Mouse (Mus musculus): ENCODE results near the gene Efcab6. TPM values are rescaled to one million over a fixed set of nuclear protein-coding genes. Genes with fewer than 3 reads are reported as not detected.

Gene Efcab6
- total and polyA plus RNA-seq, 3 experiments: not detected

DNA sequence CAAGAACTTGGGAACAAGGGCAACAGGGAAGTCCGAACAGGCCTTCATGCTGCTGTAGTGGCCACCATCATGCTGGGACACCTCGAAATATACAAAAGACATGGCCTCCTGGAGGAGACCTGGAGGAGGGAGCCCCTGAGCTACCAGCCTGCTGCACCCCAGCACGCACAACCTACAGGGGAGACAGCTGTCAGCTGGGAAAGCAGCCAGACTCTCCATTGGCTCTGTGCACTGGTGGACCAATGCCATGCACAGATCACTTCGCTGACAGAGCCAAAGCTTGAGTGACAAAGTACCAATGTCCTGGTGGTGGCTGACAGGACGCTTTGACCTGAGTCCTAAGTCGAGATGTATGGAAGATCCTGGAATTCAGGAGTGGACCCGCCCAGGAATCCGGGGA, 30.9 kb upstream of the Efcab6 start:
- peaks cover 69% of the 10 kb centered on the region for H3K27me3 ChIP-seq (replicated peaks)
- H3K9me3 ChIP-seq (replicated peaks; ENCODE audit: low read length): no peaks in the 10 kb centered on the region
- no peaks in the 10 kb centered on the region for H3K79me2 ChIP-seq (replicated peaks; ENCODE audit: control insufficient read depth, extremely low read depth, insufficient read depth, poor library complexity, severe bottlenecking)
- in situ Hi-C loops (cut with MboI; ENCODE audit: low pct_ligation_motif_present, low pct_unique_long_range_greater_than_20kb, low sequenced_read_pairs) (no loop called here), dilution Hi-C loops (cut with MboI; ENCODE audit: extremely low pct_ligation_motif_present, extremely low pct_unique_long_range_greater_than_20kb, low sequenced_read_pairs) (no loop called here)
- DNase-seq (ENCODE audit: extremely low read depth): no peak
- no peaks in the 10 kb centered on the region for H3K36me3 ChIP-seq (replicated peaks in 1 of 2; ENCODE audit: control insufficient read depth in 1 of 2, insufficient read depth in 1 of 2, low read length in 1 of 2)
- H3K4me2 ChIP-seq (ENCODE audit: insufficient read depth, low read depth, poor library complexity, severe bottlenecking): no peak overlapping the region
- TF ChIP-seq JUN (IDR thresholded peaks at IDR 0.05; ENCODE audit: insufficient read depth, low read depth, low read length) (no peak), ZMIZ1 (IDR thresholded peaks at IDR 0.05; ENCODE audit: low read depth, low read length) (no peak), POLR2A (IDR thresholded peaks at IDR 0.05; ENCODE audit: low read depth, low read length) (no peak), ELF1 (IDR thresholded peaks at IDR 0.05; ENCODE audit: low read depth, low read length) (no peak), KAT2A (IDR thresholded peaks at IDR 0.05; ENCODE audit: insufficient replicate concordance, low read length) (no peak), E2F4 (IDR thresholded peaks at IDR 0.05; ENCODE audit: insufficient replicate concordance, low read depth, low read length) (no peak), SMC3 (IDR thresholded peaks at IDR 0.05; ENCODE audit: low read depth, low read length) (no peak), POLR2AphosphoS2 (IDR thresholded peaks at IDR 0.05; ENCODE audit: low read depth, low read length) (no peak), BHLHE40 (IDR thresholded peaks at IDR 0.05; ENCODE audit: low read depth, low read length) (no peak), MAX (IDR thresholded peaks at IDR 0.05; ENCODE audit: low read length) (no peak)
- no peak overlapping the region for H3K9ac ChIP-seq (ENCODE audit: insufficient read depth, low read depth)
- H3K27ac ChIP-seq (ENCODE audit: insufficient read depth, low read depth): no peak overlapping the region
- no peaks in the 10 kb centered on the region for H3K4me1 ChIP-seq (ENCODE audit: control insufficient read depth in 1 of 2, insufficient read depth in 2 of 2)
- no peak overlapping the region for H3K4me3 ChIP-seq (replicated peaks in 1 of 3; ENCODE audit: low read depth in 2 of 3, low read length in 2 of 3, poor library complexity in 1 of 3)

DNA sequence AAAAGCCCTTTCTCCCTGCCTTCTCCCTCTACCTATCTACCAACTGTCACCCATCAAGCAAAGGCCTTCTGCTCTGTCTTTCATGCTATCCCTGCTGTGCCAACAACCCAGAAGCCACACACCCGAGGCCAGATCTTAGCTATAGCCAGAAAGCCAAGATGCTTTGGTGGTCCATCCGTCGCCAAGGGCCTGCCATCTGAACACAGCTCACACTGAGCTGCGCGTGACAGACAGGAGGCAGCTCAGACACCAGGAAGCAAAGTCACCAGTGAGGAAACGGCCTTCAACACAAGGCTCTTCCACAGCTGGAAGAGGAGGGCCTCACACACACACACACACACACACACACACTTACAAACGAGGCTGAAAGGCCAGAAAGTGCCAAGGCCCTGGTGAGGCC, 29.7 kb upstream of the Efcab6 start:
- TF ChIP-seq MAX (IDR thresholded peaks at IDR 0.05; ENCODE audit: low read length) (no peak), GABPA (IDR thresholded peaks at IDR 0.05; ENCODE audit: insufficient replicate concordance, low read depth, low read length) (no peak), ZC3H11A (IDR thresholded peaks at IDR 0.05; ENCODE audit: low read depth, low read length) (no peak)
- peaks cover 70% of the 10 kb centered on the region for H3K27me3 ChIP-seq (replicated peaks)
- no peaks in the 10 kb centered on the region for H3K4me1 ChIP-seq (ENCODE audit: control insufficient read depth in 1 of 2, insufficient read depth in 2 of 2)
- no peak overlapping the region for H3K4me2 ChIP-seq (ENCODE audit: insufficient read depth, low read depth, poor library complexity, severe bottlenecking)
- no peak for DNase-seq (ENCODE audit: extremely low read depth)
- H3K79me2 ChIP-seq (replicated peaks; ENCODE audit: control insufficient read depth, extremely low read depth, insufficient read depth, poor library complexity, severe bottlenecking): no peaks in the 10 kb centered on the region
- H3K27ac ChIP-seq (ENCODE audit: insufficient read depth, low read depth): no peak overlapping the region
- dilution Hi-C loops (cut with MboI; ENCODE audit: extremely low pct_ligation_motif_present, extremely low pct_unique_long_range_greater_than_20kb, low sequenced_read_pairs): no loop called here
- no peak overlapping the region for H3K9ac ChIP-seq (ENCODE audit: insufficient read depth, low read depth)
- no peak overlapping the region for H3K4me3 ChIP-seq (replicated peaks in 1 of 3; ENCODE audit: low read depth in 2 of 3, low read length in 2 of 3, poor library complexity in 1 of 3)
- no peaks in the 10 kb centered on the region for H3K9me3 ChIP-seq (replicated peaks; ENCODE audit: low read length)
- no peaks in the 10 kb centered on the region for H3K36me3 ChIP-seq (replicated peaks in 1 of 2; ENCODE audit: control insufficient read depth in 1 of 2, insufficient read depth in 1 of 2, low read length in 1 of 2)
- in situ Hi-C loops (cut with MboI; ENCODE audit: low pct_ligation_motif_present, low pct_unique_long_range_greater_than_20kb, low sequenced_read_pairs): no loop called here

DNA sequence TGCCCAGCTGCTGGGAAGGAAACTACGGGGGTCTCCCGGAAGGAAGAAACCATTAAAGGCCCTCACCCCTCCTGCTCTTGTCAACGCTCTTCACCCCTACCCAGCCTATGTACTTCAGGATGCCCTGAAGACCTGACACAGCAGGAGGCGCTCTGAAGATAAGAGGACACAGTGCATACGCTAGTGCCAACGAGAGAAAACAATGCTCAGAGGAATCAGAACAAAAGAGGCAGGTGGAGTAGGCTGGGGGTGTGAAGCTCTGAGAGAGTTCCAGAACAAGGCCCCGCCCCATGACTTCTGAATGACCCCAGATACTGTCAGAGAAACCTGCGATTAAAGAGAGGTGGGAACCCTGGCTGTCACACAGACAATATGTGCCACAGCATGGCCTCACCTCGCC, 21.6 kb upstream of the Efcab6 start:
- H3K27ac ChIP-seq (ENCODE audit: insufficient read depth, low read depth): no peak overlapping the region
- no peaks in the 10 kb centered on the region for H3K9me3 ChIP-seq (replicated peaks; ENCODE audit: low read length)
- H3K9ac ChIP-seq (ENCODE audit: insufficient read depth, low read depth): no peak overlapping the region
- in situ Hi-C loops (cut with MboI; ENCODE audit: low pct_ligation_motif_present, low pct_unique_long_range_greater_than_20kb, low sequenced_read_pairs) (no loop called here), dilution Hi-C loops (cut with MboI; ENCODE audit: extremely low pct_ligation_motif_present, extremely low pct_unique_long_range_greater_than_20kb, low sequenced_read_pairs) (no loop called here)
- peaks cover 81% of the 10 kb centered on the region for H3K27me3 ChIP-seq (replicated peaks)
- no peaks in the 10 kb centered on the region for H3K4me1 ChIP-seq (ENCODE audit: control insufficient read depth in 1 of 2, insufficient read depth in 2 of 2)
- no peaks in the 10 kb centered on the region for H3K36me3 ChIP-seq (replicated peaks in 1 of 2; ENCODE audit: control insufficient read depth in 1 of 2, insufficient read depth in 1 of 2, low read length in 1 of 2)
- H3K4me2 ChIP-seq (ENCODE audit: insufficient read depth, low read depth, poor library complexity, severe bottlenecking): no peak overlapping the region
- H3K79me2 ChIP-seq (replicated peaks; ENCODE audit: control insufficient read depth, extremely low read depth, insufficient read depth, poor library complexity, severe bottlenecking): no peaks in the 10 kb centered on the region
- TF ChIP-seq MEF2A (IDR thresholded peaks at IDR 0.05; ENCODE audit: borderline replicate concordance, low read depth, low read length) (no peak), KAT2A (IDR thresholded peaks at IDR 0.05; ENCODE audit: insufficient replicate concordance, low read length) (no peak), UBTF (IDR thresholded peaks at IDR 0.05; ENCODE audit: low read depth, low read length) (no peak), E2F4 (IDR thresholded peaks at IDR 0.05; ENCODE audit: insufficient replicate concordance, low read depth, low read length) (no peak), ZMIZ1 (IDR thresholded peaks at IDR 0.05; ENCODE audit: low read depth, low read length) (no peak), CHD1 (IDR thresholded peaks at IDR 0.05; ENCODE audit: low read depth, low read length) (no peak), NELFE (IDR thresholded peaks at IDR 0.05; ENCODE audit: low read depth, low read length) (no peak), POLR2AphosphoS2 (IDR thresholded peaks at IDR 0.05; ENCODE audit: low read depth, low read length) (no peak), CHD2 (IDR thresholded peaks at IDR 0.05; ENCODE audit: low read length) (no peak)
- no peak overlapping the region for H3K4me3 ChIP-seq (replicated peaks in 1 of 3; ENCODE audit: low read depth in 2 of 3, low read length in 2 of 3, poor library complexity in 1 of 3)
- no peak for DNase-seq (ENCODE audit: extremely low read depth)
